Mouse (Mus musculus) induced T-regulatory cell, adult 2 months (primary cell): Measurements from ENCODE around the gene Pde4d.

Source experiments
- DNase-seq: peaks from one replicate; pipeline ENCODE4 v3.0.0-alpha.2; 2012; ENCODE audit warnings: low read depth

Pde4d gene

GRCm38 (mm10) chr13:109175852-109176621 lies 726.3 kb downstream of the Pde4d start:
- DNase-seq = no peak

DNA sequence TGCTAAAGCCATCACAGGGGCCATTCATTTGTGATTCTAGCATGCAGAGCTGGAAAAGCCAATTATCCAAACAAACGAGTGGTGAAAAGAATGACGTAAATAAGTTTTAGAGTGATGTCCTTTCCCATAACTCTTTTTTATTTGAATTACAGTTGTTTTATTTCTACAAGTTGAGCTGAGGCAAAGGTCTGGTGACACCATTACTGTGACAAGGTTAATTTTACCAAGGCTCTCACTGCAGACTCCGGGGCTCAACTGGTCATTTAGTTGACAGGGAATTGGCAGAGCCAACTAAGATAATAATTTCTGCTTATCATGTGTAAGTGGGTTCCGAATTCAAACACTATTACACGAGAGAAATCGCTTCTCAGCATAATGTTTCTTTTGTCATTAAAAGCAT lies 731.6 kb downstream of the Pde4d start:
- no peak for DNase-seq

DNA sequence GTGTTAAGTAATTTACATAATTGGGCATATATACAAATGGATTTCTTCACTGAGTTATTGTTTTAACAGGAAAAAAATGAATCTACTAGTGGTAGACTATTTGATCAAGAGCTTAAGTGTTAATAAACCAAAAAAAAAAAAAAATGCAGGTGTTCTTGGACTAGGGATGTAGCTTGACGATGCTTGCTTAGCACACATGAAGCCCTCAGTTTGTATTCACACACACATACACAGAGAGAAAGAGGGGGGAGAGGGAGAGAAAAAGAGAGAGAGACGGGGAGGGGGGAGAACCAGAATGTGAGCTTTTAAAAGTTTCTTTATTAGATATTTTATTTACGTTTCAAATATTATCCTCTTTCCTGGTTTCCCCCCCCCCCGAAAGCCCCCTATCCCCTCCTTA lies 740.9 kb downstream of the Pde4d start:
- DNase-seq = no peak

DNA sequence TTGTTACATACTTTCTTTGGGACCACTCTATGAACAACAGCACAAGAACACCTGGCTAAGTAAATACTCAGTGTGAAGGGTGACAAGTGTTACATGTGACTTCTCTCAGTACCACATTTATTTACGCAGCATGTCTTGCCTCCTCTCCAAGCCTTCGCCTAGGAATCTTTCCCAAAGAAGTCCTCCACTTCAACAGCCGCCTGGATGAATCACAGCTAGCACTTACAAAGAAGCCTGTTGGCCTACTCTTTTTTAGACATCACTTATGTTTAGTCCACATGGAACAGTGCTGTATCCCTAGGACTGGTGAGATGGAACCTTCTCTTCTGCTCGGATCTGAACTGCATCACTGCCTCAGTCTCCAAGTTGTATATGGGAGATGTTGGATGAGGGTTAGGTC lies 741.4 kb downstream of the Pde4d start:
- no peak for DNase-seq

DNA sequence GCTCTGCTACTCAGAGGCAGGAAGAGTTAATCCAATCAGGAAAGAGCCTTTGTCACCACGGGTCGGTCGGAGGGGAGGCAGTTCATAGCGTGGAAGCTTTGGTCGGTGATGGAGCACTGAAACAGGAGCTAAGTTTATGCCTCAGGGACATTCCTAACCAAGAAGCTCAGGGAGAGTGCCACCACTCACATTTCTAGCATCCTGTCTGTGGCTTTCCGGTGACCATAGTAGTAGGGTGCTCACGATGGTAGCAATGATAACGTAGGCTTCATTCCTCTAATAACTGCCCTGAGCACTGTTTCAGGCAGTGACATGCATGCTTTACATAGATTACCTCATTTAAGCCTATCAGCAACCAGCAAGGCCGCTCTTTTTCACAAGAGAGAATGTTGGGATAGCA lies 755.8 kb downstream of the Pde4d start:
- no peak for DNase-seq

GRCm38 (mm10) chr13:109208607-109209006 lies 758.9 kb downstream of the Pde4d start:
- no peak for DNase-seq

DNA sequence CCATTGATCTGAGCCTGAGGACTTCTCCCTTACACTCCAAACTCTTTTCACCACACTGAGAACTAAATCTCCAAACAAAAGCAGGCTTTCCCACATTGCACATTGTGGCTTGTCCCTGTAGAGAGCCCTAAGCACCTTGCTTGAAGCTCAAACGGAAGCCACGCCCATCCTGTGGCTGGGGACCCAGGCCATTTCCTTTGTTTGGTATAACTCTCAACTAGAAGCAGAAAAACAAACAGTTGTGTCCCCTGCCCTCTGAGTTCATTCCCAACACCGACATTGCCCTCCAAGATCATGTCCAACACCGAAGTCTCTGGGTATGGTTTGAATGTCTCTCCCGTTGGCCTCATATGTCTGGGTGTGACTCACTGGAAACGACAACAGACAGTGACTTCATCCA lies 759.7 kb downstream of the Pde4d start:
- DNase-seq = peak; percentile 67

DNA sequence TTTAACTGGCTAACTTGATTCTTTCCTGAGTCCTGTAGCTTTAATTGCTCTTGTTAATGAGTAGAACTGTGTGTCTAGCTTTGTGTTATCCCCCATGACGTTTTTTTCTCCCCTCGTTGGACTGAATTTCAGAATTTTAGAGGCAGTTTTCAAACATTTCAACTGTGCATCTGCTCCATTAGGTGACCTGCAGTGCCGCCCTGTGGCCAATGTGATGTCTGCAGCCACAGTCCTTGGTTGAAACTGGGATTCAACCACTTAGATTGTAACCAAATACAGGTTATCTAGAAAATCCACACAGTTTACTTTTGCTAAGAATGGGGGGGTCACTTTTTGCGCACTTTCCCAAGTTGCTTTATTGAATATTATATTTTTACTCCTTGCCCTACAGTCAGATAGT lies 760.7 kb downstream of the Pde4d start:
- DNase-seq = peak; percentile 83

DNA sequence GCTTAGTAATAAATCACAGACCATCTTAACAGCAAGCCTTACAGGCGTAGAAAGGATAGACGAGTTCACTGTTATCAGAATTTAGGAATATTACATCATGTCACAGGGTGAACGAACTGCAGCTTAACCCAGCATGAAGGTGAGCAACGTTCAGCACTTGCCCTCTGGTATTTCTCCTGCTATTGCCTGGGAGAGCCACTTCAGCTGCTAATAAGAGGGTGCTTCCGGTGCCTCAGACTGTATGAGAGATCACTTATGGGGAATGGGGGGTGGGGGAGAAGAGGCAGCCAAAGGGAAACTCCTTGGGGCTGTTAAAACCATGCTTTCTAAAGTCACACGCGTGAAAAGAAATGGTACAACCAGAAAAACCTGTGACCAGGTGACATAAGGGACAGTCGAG lies 761.7 kb downstream of the Pde4d start:
- no peak for DNase-seq

DNA sequence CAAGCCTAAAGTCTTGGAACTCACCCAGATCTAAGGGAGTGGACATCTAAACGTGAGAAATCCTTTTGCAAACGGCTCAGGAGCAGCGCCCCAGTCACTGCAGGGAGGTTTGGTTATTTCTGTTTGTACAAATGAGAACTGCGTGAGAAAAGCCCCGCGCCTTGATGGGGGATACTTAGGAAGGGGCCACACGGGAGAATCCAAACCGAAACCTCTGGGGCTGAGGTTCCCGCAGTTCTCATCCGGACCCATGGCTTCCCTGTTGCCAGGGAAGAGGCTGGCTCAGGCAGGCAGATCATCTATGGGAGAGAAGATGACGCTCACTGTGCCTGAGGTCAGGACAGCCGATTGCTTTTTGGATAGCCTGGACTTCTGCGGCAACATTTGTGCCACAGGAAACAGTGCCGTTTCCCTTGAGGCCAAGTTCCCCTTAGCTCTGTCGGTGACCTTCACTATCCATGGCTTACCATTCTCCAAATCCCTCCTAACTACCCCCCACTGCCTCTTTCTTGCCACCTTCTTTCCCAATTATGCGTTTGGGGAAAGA lies 762.3 kb downstream of the Pde4d start:
- peak; percentile 15 for DNase-seq

GRCm38 (mm10) chr13:109212788-109213473 lies 763.2 kb downstream of the Pde4d start:
- DNase-seq = peak; percentile 75

GRCm38 (mm10) chr13:109219019-109219725 lies 769.4 kb downstream of the Pde4d start:
- no peak for DNase-seq

- DNase-seq = peak; percentile 83
These were observed 779.3 kb downstream of the Pde4d start for GRCm38 (mm10) chr13:109228967-109229617.

GRCm38 (mm10) chr13:109229618-109230334 lies 780.0 kb downstream of the Pde4d start:
- peak; percentile 74 for DNase-seq

GRCm38 (mm10) chr13:109230335-109230987 lies 780.7 kb downstream of the Pde4d start:
- DNase-seq = no peak

DNA sequence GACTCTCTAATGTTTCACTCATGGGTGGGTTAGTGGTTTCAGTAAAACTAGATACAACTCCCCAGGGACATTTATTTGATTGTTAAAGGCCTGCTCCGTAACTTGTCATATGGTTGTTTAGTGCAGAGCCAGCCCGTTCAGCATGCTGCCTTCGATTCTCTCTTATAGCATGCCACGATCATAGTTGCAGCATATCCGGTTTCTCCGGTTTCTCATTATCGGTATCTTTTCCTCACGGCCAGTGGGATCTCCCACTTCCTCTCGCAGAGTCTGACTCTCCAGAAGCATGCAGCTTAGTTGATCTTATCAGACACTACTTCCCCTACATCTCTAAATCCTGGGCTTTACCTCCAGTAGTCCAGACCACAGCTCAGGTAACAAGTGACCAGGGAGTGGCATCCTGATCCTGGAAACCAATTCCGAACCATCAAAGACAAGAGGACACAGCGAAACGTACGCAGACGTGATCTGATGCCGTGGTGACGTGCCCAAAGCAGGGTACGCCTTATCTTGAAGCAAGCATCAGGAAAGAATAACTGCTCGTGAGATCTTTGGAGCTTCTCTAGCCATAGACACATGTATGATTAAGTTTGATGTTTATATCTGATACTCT lies 782.2 kb downstream of the Pde4d start:
- peak; percentile 64 for DNase-seq

DNA sequence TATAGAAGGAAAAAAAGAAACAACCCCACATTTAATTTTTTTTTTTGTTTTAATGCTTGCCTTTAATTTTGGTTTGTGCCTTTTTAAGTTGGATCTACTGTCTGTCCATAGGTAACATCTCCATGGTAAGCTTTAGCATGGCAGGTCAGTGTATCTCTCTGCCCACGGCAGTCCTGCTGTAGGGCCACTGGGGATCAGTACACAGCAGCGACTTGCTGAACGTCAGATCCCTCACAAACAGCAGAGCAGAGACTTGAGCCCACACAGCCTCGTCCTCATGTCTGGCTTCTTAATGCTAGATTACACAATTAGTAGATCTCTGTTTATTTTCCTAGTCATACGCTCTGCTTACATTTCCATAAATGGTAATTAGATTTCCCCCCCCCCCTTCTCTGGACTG lies 782.8 kb downstream of the Pde4d start:
- no peak for DNase-seq

GRCm38 (mm10) chr13:109233911-109234613 lies 784.3 kb downstream of the Pde4d start:
- DNase-seq = no peak

GRCm38 (mm10) chr13:109236047-109236446 lies 786.3 kb downstream of the Pde4d start:
- no peak for DNase-seq

DNA sequence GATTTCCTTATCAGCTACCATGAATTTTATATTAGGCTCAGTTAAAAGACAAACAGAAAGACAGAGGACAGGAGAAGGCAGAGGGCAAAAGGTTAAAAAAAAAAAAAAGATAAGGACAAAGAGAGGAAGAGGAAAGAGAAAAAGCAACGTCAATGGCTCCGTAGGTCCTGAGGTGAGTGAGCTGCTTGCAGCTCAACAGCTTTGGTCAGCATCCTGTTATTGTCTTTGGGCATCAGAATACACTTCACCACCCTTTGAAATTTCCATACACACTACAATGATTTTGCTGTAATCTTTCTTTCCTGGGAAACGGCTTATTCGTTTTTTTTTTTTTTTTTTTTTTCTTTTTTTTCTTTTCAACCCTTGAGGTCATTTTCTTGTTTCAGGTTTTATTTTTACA lies 788.9 kb downstream of the Pde4d start:
- peak; percentile 28 for DNase-seq
